Mouse (Mus musculus) adrenal gland, postnatal 25 days (tissue): ENCODE results near the gene Mrpl16. TPM values are rescaled to one million over a fixed set of nuclear protein-coding genes. Genes with fewer than 3 reads are reported as not detected.

Experiments
- DNase-seq: peaks from one replicate; pipeline ENCODE4 v3.0.0; 2021; ENCODE audit warnings: mixed read lengths
- total RNA-seq: library from RNA; stranded (reverse); gene quantifications from 2 replicates; pipeline ENCODE4 v1.2.3, GENCODE M21; 2021

Mrpl16 gene
- total RNA-seq, 1 experiment from 2014 or later = 59.2 TPM

- DNase-seq = no peak
Measured at GRCm38 (mm10) chr19:11804423-11804822, 34.2 kb downstream of the Mrpl16 start.

- no peak for DNase-seq
Measured at GRCm38 (mm10) chr19:11807251-11807650, 37.1 kb downstream of the Mrpl16 start.

GRCm38 (mm10) chr19:11807822-11808221 lies 37.6 kb downstream of the Mrpl16 start:
- no peak for DNase-seq

GRCm38 (mm10) chr19:11808452-11808851 lies 38.3 kb downstream of the Mrpl16 start:
- DNase-seq = no peak

GRCm38 (mm10) chr19:11810003-11810758 lies 40.0 kb downstream of the Mrpl16 start:
- no peak for DNase-seq

GRCm38 (mm10) chr19:11810856-11811255 lies 40.7 kb downstream of the Mrpl16 start:
- no peak for DNase-seq

GRCm38 (mm10) chr19:11811688-11812365 lies 41.6 kb downstream of the Mrpl16 start:
- DNase-seq = no peak

GRCm38 (mm10) chr19:11813136-11813535 lies 42.9 kb downstream of the Mrpl16 start:
- DNase-seq = no peak

- no peak for DNase-seq
Measured at GRCm38 (mm10) chr19:11813649-11814048, 43.5 kb downstream of the Mrpl16 start.

GRCm38 (mm10) chr19:11814742-11815333 lies 44.6 kb downstream of the Mrpl16 start:
- no peak for DNase-seq

GRCm38 (mm10) chr19:11816706-11817105 lies 46.5 kb downstream of the Mrpl16 start:
- DNase-seq = no peak

- no peak for DNase-seq
Measured at GRCm38 (mm10) chr19:11817586-11817985, 47.4 kb downstream of the Mrpl16 start.

GRCm38 (mm10) chr19:11818199-11819142 lies 48.3 kb downstream of the Mrpl16 start:
- DNase-seq = peak; percentile 78

GRCm38 (mm10) chr19:11819143-11819700 lies 49.0 kb downstream of the Mrpl16 start, which contains the start of gene Stx3:
TSS of gene Stx3 (minus strand) at chr19:11819403.
- no peak for DNase-seq

- peak; percentile 85 for DNase-seq
Measured at GRCm38 (mm10) chr19:11819800-11820199, 49.6 kb downstream of the Mrpl16 start.

- no peak for DNase-seq
Measured at GRCm38 (mm10) chr19:11820211-11820610, 50.0 kb downstream of the Mrpl16 start.

GRCm38 (mm10) chr19:11823346-11824065 lies 53.3 kb downstream of the Mrpl16 start:
- DNase-seq = no peak
